Mouse (Mus musculus): ENCODE measurements around the gene Dnajc28.

GRCm38 (mm10) chr16:91605156-91605555 lies 13.7 kb downstream of the Dnajc28 start:
- TF ChIP-seq CTCF (IDR thresholded peaks at IDR 0.05; ENCODE audit: low read depth) (no peak), EP300 (IDR thresholded peaks at IDR 0.05; ENCODE audit: low read depth) (no peak)
